Mouse (Mus musculus) adrenal gland, postnatal 25 days (tissue): ENCODE measurements around the gene Pctp. TPM values are rescaled to one million over a fixed set of nuclear protein-coding genes. Genes with fewer than 3 reads are reported as not detected.

Experiments
- DNase-seq: peaks from one replicate; pipeline ENCODE4 v3.0.0; 2021; ENCODE audit warnings: mixed read lengths
- total RNA-seq: library from RNA; stranded (reverse); gene quantifications from 2 replicates; pipeline ENCODE4 v1.2.3, GENCODE M21; 2021

The Pctp gene
- total RNA-seq, 1 experiment from 2014 or later = 9.9 TPM

DNA sequence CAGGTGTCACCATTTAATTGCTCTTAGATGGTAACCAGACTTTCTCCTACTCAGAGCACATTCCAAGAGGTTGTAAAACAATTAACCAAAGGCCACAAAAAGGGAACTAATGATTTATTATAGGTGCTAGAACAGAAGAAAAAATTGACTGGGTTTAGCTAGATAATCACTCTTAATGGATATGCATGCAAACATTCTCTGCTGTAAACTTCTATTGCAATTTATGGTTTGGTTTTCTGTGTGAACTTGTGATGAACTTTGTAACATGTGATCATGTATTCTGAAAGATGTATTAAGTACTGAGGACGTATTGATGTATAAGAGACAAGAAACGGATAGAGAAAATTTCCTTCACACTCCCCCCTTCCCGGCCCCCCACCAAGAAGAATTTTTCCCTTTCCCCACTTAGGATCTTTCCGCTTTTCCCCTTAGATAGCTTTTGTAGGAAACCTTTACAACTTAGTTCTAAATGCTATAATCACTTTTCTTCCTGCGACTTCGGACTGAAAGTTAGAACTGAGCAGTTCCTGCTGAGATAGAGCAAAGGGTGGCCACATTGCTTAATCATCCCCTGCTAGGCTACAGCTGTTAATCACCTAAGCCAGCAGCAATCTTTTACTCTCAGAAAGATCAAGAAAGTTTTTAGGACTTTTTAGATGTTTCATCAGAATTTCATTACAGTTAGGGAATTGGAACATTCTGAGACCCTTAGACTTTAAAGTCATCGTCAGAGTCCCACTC is 5.3 kb upstream of the Pctp start:
- no peak for DNase-seq

- DNase-seq = no peak
These were observed 3.4 kb upstream of the Pctp start for GRCm38 (mm10) chr11:90006111-90006510.

GRCm38 (mm10) chr11:90003386-90003785 is 692 bp upstream of the Pctp start:
- DNase-seq = no peak

DNA sequence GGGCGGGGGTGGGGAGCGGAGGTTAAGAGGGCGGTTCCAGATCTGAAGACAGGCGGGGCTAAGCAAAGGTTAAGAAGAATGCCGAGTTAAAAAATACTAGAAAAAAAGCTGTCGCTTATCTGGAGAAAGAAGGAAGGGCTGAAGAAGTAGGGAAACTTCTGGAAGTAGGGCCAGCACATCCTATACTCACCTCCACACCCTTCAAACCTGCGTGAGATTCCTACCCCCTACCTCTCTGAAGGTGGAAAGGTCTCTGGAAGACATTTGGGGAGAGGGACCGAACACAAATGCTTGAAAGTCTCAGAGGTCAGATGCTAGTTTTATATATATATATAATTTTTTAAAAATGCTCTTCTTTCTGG is 274 bp upstream of the Pctp start:
- no peak for DNase-seq

DNA sequence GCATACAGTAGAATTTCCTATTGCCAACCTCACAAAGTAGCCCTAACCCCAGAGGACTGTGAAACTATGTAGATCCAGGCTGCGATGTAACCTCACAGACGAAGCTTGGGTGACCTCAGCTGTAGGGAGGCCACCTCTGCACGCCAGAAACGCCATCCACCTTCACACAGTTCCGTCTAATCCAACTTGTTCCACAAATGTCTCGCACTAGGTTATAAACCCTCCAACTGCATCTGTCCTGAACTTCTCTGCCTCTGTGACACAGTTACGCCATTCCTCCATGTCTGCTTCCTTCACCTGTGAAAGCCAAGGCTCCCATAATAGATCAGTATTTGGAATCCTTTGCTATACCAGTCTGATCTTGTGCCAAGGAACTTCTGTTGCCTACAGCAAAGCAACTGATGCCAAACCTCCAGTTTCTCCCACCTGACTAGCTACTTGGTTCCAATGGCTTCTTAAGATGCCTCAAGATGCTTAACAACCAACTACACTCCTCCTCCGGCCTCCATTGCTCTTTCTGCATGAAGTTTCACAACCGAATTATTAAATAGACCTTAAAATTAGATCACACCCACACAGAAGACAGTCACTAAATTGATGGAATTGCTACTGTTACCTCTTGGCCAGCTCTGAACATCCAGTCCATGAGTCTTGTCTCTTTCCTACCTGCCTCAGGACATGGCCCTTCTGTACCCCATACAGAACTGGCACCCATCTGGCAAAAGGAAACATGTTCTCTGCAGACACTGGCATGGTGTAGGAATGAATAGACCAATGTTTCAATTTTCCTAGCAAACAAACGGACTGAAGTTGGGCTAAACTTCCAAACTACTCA is 1.1 kb downstream of the Pctp start:
- DNase-seq = no peak

GRCm38 (mm10) chr11:90000666-90001065 is 2.0 kb downstream of the Pctp start:
- no peak for DNase-seq

DNA sequence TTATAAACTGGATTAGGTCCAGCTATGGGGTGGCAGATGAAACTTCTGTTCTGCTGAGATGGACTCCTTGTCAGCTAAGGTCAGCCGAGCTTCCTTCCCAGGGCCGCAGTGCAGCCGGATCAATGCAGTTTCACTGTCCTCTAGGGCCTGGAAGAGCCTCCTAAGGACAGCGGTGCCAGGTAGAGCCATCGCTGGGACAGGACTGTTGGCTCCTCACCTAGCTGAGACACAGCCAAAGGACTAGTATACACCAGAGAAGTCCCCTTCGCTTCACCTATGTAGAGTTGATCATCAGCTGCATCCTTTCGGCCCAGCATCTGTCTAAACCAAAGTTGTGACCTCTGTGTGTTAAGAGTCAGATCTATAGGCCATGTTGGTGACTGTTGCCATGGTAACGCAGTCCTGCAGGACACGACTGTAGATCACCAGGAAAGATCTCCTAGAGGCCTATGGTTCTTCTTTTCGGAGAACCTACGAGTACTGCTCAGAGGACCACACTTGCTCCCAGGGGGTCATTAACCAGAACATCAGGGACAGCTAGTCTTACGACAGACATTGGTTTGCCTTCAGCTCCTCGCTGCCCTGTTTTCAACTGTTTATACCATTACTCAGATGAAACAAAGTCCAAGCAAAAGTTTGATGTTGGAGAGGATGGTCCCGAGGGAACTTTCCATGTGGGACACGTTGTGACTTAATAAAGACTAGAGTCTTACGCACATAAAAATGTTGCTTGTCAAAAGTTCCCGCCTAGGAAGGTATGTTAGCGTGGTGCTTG is 3.5 kb downstream of the Pctp start:
- DNase-seq = no peak

DNA sequence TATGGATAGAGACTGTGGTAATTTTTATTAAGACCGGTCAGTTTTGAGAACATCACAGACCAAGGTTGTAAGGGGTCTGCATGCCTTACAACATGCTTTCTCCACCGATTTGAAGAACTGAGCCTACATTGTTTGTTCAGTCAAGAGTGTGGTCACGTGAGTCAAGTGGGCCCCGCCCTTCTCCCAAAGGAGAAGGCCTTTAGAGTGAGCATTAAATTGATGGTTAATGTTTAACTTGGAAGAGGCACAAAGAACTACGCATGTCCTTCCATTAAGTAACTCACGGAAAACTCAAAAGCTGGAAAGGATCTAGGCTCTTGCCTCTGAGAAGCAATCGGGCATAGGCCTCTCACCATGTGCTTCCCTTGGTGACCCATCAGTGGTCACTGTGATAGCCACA is 5.8 kb downstream of the Pctp start:
- no peak for DNase-seq

GRCm38 (mm10) chr11:89996406-89996805 is 6.3 kb downstream of the Pctp start:
- DNase-seq = no peak

DNA sequence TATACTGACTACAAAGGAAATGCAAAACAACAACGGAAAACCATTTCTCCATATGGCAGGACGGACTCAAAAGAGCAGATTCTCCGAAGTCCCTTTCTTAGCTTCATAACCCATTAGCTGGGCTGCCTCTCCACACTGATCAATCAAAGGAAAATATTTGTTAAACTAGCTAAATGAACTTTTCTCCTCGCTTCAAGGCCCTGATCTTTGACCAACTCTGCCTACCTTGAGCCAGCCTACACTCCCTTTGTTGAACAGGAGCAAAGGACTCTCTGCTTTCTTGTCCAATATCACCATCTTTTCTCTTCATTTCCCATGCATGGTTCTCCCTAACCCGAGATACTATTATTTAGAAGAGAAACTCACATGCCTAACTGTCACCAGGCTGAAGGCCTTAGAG is 7.1 kb downstream of the Pctp start:
- DNase-seq = no peak

DNA sequence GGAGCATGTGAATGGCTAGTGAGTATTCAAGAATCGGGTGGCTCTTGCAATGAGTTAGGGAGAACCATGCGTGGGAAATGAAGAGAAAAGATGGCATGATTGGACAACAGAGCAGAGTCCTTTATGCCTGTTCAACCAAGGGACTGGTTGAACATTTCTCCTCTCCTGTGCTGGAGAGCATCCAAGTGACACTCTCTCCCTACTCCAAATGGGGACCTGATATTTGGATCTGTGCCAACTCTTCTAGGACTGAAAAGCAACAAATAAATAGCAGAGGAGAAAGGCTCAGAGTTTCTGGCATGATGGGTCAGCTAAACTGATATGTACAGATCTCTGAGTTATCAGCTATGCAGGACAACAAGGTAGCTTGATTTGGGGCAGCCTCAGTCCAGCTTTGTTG is 8.0 kb downstream of the Pctp start:
- no peak for DNase-seq

DNA sequence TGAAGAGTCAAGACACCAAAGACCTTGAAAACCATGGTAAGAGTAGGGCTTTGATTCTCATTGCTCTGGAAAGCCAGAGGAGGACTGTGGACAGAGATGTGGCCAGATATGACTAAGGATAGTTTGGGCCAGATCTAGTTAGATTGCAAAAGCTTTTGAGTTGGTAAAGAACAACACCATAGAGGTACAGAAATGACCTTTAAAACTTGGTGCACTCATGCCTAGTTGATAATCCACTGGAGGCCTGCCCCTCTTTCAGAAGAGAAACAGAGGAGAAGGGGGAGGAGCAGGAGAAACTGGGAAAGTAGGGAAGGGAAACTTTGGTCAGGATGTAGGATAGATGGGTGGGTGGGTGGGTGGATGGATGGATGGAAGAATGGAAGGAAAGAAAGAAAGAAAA is 11.0 kb downstream of the Pctp start:
- DNase-seq = no peak

- peak; percentile 69 for DNase-seq
These were observed 13.6 kb downstream of the Pctp start for GRCm38 (mm10) chr11:89988936-89989589.

DNA sequence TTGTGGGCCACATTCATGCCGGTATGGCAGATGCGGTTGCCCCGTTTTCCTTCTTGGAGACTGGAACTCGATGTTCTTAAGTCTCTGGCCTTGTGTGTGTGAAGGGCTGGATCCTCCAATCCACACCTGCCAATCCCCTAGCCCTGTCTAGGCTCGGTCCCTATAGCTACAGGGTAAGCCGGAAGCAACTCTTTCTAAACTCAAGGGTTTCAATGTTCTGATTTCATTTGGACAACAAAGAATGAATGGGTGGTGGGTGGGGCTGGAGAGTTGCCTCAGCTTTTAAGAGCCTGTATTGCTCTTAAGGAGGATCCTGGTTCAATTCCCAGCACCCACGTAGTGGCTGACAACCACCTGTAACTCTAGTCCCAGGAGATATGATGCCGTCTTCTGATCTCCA is 16.2 kb downstream of the Pctp start:
- no peak for DNase-seq

DNA sequence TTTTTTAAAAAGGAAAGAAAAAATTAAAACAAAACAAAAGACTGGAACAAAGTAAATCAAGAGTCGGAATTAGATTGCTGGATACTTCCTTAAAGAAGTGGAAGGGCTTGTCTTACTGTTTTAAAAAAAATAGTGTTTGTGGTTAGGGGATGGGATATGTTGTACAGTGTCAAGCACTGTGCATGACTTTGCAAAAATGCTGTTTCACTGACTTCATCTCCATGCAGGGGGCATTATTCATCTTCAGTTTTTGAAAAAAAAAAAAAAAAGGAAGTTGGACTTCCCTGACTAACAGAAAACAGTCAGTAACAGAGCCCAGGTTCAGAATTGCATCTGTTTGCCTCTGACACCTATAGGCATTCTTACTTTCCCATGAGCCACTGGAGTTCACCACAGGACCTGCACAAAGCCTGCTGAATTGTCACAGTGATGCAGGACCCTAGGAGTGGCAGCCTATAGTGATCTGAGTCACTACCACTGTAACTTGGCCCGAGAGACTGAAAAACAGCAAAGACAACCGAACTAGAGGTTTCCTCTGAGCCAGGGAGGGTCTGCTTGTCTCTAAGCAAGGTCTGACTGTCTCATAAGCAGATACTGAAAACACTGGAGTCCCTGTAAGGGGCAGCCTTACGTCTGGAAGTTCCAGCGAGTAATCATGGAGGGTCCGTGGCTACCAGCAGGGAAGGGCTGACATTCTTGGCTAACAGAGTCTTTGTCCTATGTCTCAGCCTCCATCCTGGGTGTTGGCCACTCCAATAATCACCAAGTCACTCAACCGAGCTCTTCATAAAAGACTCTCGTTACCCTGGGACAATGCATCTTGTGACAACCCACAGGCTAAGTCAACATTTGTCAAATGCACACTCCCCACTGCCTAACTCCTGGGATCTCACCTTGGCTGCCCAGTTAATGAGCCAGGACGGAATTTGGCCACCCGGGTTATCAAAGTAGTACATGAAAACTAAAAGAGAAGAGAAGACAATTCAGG is 17.2 kb downstream of the Pctp start:
- no peak for DNase-seq

- DNase-seq = no peak
These were observed 18.3 kb downstream of the Pctp start for GRCm38 (mm10) chr11:89984436-89984835.

DNA sequence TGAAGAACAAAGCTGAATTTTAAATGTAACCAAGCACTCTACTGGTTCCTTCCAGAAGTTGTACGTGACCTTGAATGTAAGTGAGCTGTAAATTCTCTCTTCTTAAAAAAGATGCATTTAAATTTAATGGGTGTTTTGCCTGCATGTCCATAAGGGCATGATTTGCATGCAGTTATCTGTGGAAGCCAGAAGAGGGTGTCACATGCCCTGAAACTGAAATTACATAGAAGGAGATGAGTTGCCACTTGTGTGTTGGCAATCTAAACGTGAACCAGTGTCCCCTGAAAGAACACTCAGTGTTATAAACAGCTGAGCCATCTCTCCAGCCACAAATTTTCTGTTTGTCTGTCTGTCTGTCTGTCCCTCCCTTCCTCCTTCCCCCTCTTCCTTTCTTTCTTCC is 19.8 kb downstream of the Pctp start:
- DNase-seq = no peak

DNA sequence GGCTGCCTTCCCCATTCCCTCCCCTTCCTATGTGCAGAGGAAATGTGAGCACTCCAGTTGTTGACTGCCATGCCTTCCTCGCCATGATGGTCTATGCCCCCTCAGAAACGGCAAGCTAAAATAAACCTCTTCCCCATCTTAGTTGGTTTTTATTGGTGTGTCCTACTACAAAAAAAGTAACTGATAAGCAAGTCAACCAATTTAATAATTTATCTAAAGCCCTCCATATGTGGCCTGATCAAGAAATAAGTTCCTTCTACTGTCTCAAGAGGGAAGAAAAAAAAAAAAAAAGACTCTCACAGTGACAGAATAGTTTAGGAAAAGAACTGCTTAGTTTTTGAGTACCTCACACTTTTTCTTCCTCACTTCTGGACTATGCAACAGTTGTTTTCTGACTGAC is 22.6 kb downstream of the Pctp start:
- no peak for DNase-seq

DNA sequence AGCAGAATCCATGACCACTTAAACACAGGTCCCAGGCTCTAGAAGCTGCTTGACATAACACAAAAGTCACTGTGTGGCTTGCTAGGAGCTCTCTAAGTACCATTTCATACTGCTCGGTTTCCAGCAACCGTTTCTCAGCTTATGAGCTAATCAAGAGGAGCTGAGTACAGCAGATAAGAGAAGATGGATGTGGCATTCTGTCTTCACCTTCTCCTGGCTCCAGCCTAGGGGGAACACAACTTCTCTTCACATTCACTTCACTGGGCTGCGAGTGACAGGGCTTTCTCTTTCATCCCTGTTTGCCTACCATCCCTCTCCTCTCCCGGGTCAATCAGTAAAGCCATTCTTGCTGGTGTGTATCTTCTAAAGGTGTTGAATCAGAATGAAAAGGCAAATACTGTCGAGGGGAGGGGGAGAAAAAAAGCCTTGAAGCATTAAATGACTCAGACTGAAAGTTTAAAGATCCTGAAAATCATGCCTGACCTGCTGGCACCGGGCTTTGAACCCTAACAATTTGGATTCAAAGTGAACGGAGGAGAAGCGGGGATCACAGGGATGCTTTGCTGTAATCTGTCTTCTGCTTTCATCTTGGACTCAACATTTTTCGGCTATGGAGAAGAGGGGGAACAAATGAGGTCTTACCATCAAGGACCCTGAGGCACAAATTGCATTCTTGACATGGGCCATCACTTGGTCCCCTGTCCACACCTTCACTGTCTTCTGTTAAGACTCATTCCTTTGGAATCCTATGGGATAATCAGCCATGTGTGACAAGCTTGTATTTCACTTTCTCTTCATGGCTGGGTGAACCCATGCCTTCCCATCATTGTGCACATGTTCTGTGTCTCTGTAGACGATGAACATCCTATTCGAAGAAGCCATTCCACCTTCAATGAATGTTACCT is 23.5 kb downstream of the Pctp start:
- no peak for DNase-seq

DNA sequence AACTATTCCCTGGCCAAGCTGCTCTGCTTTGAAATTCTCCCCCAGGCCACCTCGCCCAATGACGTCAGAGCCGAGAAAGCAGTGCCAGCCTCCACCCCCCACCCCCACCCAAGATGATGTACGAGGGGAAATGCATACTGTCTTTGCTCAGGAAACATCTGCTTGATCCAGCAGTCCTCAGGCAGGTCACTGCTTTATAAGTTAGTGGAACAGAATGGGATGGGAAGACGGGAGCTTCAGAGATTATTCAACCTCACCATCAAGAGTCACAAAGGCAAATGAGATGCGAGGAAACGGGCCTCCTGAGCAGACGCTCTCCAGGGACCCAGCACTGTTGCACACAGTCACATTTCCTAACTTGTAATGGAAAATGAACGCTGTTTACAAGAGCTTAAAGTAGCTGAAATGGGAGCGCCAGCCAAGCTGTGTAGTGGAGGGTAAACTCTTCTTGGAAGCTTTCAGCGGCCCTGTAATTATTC is 24.3 kb downstream of the Pctp start:
- peak; percentile 42 for DNase-seq
